Mouse (Mus musculus) brain, embryonic 14.5 days (tissue): ENCODE results near the gene Btrc. TPM values are rescaled to one million over a fixed set of nuclear protein-coding genes. Genes with fewer than 3 reads are reported as not detected.

Experiments
- DNase-seq: peaks from one replicate; pipeline ENCODE4 v3.0.0-alpha.2; 2011; ENCODE audit warnings: low read depth
- CTCF ChIP-seq: fragments of 200-500 bp; IDR thresholded peaks from 2 replicates; pipeline ENCODE4 v1.5.1; 2012; ENCODE audit warnings: inconsistent platforms, mild to moderate bottlenecking, moderate library complexity, borderline replicate concordance; ENCODE audit not compliant: insufficient read depth, insufficient read length; ENCODE audit errors: extremely low read depth
- POLR2A ChIP-seq: fragments of 200-500 bp; IDR thresholded peaks from 2 replicates; pipeline ENCODE4 v1.6.1; 2012; ENCODE audit warnings: mild to moderate bottlenecking, inconsistent platforms, borderline replicate concordance; ENCODE audit not compliant: poor library complexity, insufficient read depth, insufficient read length, severe bottlenecking; ENCODE audit errors: extremely low read depth
- polyA plus RNA-seq: library from polyadenylated mRNA; depleted of rRNA; stranded (reverse); fragments of >200 nt; gene quantifications from 2 replicates; pipeline ENCODE4 v1.2.3, GENCODE M21; 2012

Gene Btrc
- polyA plus RNA-seq, 1 experiment = 55.9 TPM

DNA sequence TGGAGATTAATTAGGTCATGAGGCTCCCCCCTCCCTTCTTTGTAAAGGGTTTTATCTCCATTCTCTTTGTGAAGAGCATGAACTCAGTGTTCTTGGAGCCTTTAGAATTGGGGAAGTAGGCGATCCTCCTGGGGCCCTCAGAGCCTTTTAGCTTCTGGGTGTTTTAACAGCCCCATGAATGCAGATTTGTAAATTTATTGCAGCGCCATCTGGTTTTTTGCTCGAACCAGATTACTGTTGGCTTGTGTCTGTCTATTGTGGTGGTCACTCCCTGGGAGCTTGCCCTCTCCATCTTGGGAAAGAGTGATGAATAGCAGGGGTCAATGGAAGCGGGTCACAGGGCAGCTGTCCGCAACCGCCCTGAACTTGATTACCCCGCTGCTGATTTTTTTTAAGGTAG lies 95.2 kb downstream of the Btrc start:
- DNase-seq = peak; percentile 69

DNA sequence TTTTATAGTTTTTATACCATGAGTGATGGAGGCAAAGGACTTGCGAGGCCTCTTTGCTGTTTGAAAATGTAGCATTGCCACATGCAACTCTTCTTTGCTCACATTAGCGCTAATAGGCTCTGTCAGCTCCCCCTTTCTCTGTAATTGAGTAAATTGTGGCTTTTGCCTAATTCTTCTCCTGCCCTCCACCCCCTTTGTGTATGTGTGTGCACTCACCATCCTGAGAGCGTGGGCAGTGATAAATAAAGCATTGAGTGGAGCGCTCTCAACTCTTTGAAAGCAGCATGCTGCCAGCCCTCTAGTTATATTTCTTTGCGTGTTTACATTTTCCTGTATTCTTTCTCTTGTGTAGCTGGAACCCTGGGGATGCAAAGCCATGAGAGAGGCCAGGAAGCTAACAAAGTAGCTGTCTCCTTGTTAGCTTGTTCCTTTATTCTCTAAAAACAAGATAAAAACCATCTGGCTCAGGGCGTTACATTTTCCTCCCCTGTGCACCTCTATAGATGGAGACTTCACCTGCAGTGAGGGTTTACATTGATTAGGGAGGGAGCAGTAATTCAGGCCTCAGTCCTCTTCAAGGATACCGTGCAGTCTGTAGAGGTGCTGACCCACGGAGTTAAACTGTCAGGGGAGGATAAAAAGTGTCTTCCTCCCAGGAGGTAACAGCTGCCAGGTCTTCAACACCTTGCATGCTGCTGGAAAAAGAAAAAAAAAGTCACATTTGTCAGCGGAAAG lies 96.6 kb downstream of the Btrc start:
- TF ChIP-seq CTCF = no peak
- TF ChIP-seq POLR2A = no peak
- peak; percentile 54 for DNase-seq

More for the DNA sequence above, 95.2 kb downstream of the Btrc start:
- TF ChIP-seq POLR2A (no peak), CTCF (no peak)

DNA sequence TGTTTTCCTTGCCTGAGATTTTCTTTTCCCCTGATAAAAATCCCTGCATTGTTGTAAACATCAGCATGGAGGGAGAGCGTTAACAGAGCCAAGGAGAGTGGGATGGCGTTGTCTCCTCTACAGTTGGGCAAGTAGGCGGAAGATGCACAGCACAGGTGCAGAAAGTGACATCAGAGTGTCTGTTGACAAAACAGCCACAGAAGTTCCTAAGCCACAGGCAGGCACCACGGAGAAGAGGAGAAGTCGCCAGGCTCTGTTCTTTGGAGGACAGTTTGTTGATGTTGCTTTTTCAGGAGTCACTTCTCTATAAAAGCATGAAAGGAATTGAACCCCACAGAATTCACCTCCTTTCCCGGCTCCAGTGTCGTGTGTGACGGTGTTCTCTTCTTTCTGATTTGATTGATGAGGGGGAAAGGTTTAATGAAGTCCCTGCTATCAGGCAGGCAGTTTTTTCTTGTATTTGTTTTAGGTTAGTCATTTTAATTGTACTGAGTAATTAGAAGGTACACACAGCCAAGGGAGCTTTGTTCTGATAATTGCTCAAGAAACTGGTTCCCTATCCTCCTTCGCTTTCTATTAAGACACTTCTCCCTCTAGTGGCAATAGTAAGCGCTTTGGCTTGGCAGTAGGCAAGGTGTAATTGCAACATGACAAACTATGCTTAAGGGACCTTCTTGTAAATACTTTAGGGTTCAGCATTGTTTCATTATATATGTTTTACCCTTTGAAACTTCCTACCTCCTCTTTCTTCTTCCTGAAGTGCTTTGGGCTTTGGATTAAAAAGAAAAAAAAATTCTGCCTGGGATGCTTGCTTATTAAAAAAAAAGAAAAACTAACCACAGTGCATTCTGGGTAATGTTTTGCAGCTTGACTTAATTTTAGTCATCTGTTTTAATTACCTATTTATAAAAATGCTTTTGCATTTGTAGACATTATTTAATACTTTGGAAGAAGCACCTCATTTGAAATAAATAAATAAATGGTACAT lies 97.5 kb downstream of the Btrc start:
- DNase-seq = peak; percentile 86
- TF ChIP-seq POLR2A (no peak), CTCF (peak; percentile 59; the same call in 1 of the 2 replicates)

DNA sequence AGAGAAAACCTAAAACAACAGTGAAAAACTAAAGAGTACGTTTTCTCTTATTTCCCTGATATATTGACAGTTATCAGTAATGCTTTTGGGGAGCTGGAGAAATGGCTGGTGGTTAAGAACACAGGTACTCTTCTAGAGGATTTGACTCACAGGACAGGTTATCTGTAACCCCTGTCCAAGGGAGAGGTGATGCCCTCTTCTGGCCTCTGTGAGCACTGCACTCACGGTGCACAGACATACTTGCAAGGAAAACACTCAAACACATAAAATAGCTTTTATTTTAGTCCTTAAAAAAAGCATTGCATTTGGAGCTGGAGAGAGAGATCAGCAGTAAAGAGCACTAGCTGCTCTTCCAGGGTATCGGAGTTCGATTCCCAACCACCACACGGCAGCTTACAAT lies 106.2 kb downstream of the Btrc start:
- TF ChIP-seq CTCF = peak; percentile 20; the same call in 1 of the 2 replicates
- no peak for TF ChIP-seq POLR2A

DNA sequence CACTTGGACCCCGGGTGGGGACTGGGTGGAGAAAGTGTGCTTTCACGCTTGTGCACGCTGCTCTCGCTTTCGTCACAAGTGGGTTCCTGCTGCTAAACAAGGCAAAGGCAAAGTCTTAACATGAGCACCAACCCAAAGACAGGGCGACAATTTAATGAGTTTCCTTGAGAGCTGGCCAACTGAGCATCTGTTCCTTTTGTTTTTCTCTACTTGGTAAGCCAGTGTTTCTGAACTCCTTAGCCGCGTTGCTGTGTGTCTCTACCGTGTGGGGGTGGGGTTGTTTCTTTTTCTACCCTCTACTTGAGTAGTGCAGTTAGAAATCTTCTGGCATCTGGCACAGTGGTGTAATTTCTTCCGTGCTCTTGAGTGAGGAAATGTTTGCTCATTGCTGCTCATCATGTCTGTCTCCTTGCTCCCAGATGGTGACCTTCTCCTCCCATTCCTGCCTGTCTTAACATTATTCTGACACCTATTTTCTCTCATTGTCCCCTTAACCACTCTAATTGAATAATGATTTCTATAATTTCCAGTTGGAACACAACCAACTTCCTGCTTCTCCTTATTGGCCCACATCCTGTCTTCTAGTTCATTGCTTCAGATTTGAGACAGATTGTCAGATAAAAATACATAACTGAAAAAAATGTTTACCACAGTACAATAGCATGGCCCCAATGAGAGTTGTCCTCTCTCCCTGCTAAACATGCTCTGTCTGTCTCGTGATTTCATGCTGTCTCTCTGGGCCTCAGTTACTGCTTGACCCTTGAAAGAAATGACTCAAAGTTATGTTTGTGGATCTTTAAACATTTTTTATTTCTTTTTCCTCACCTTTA lies 109.4 kb downstream of the Btrc start:
- no peak for TF ChIP-seq CTCF
- TF ChIP-seq POLR2A = no peak
- DNase-seq = peak; percentile 93

More for the DNA sequence above, 106.2 kb downstream of the Btrc start:
- DNase-seq = no peak

DNA sequence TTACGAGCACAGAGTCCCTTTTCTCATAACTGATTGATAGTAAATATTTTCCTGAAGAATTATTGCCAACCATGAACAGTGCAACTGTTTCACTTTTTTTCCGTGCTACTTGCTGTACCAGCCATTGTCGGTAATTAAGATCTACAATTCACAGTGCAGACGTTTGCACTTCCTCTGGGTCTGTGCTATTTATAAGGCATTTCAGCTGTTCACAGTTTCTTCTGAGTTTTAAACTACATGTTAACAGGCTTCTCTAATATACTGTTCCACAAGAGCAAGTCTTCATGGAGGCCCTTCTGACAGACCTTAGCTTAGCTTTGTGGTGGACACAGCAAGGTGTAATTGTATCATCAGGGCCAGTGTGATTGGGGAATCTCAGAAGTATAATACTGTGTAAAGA lies 111.2 kb downstream of the Btrc start:
- DNase-seq = peak; percentile 35
- TF ChIP-seq POLR2A (no peak), CTCF (no peak)

DNA sequence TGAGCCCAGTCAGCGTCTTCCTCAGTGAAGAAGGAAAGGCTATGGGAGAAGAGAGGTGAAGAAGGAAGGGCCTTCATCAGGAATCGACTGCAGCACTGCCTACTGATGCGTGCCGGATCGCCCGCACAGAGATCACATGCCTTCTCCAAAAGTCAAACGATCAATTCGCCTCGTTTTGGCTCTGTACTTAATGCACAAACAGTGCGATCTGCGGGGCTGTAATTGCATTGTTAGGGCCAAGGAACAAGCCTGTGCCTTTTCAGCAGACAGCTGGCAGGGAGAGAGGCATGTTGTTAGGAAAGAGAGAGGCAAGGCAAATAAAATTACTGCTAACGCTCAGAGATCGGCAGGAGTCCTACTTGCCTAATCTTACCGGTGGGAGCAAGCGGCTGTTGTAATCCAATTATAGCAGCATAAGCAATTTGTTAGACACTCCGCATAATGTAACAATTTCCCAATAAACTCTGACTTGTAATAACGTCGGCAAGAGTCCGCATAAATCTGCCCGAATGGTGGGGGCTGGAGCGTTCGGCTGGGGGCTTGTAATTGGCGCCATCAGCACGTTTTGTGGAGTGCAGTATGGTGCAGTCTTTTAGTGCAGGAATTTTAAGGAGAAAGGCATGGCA lies 112.5 kb downstream of the Btrc start:
- TF ChIP-seq CTCF (no peak), POLR2A (no peak)
- DNase-seq = peak; percentile 92

DNA sequence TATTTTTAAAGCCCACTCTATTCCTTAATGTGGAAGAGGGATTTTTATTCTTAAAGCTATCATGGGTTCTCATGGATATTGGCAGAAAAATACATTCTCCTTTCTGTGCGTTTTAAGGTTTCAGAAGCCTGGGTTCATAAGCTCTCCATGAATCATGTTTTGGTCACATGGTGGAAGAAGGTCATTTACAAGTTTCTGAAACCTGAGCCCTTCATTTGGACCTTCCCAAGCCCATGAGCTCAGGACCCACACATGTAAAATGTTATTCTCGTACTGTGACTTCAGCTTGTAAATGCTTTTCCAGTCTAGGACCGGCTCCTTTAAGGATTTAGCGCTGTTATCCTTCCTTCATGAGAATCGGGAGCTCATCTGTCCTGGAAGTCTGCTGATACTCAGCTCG lies 116.0 kb downstream of the Btrc start:
- no peak for DNase-seq
- TF ChIP-seq POLR2A = no peak
- TF ChIP-seq CTCF = no peak

DNA sequence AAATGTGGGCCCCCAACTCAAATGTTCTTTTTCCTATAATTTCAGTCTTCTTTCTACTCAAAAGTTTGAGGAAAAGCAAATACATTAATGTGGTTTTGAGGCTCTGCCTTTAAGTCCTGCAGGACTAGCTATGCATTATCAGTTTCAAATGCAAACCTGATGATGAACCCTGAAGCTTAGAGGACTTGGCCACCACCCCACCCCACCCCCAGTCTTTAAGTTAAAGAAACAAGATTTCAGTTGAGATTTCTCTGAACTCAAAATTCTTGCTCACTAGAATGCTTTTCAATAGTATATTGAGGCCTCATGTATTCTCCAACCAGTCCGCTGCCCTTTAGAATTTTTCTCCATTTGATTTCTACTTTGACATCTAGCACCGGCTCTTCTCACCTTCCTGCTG lies 117.0 kb downstream of the Btrc start:
- no peak for TF ChIP-seq CTCF
- DNase-seq = no peak

DNA sequence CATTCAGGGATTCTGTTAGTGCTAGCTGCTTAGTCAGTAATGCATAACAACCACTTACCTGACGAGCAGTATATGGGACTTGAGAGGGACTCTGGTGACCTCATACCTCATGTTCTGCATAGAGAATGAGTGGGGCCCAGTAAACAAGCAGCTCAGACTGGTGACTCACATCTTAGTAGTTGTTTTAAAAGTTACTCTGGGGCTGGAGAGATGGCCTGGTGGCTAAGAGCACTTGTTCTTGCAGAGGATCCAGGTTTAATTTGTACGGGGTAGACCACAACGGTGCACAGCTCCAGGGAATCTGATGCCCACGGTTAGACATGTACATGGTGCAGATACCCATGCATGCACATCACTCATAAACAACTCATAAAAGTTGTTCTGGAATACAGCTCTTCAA lies 117.4 kb downstream of the Btrc start:
- TF ChIP-seq CTCF (no peak), POLR2A (no peak)
- DNase-seq = no peak

DNA sequence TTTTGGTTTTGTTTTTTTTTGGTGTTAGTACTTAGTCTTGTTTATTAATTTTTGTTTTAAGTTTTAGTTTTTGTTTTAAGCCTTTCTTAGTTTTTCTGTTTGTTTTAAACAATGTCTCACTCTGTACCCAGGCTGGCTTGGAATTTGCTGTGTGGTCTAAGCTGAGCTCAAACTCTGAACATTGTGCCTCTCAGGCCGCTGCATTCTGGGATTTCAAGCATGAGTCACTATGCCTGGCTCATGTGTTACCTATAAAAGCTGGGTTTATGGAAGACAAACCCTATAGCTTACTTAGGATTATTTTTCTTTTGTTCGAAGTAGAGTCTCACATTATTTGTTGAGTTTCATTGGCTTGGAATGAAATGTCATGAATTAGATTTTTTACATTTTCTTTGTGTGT lies 119.9 kb downstream of the Btrc start:
- TF ChIP-seq CTCF (no peak), POLR2A (no peak)
- no peak for DNase-seq
